Mouse (Mus musculus) brain, embryonic 14.5 days (tissue): ENCODE measurements around the gene Yju2.

Experiments used
- CTCF ChIP-seq: fragments of 200-500 bp; IDR thresholded peaks from 2 replicates; pipeline ENCODE4 v1.5.1; 2012; ENCODE audit warnings: inconsistent platforms, mild to moderate bottlenecking, moderate library complexity, borderline replicate concordance; ENCODE audit not compliant: insufficient read depth, insufficient read length; ENCODE audit errors: extremely low read depth
- POLR2A ChIP-seq: fragments of 200-500 bp; IDR thresholded peaks from 2 replicates; pipeline ENCODE4 v1.6.1; 2012; ENCODE audit warnings: mild to moderate bottlenecking, inconsistent platforms, borderline replicate concordance; ENCODE audit not compliant: poor library complexity, insufficient read depth, insufficient read length, severe bottlenecking; ENCODE audit errors: extremely low read depth

DNA sequence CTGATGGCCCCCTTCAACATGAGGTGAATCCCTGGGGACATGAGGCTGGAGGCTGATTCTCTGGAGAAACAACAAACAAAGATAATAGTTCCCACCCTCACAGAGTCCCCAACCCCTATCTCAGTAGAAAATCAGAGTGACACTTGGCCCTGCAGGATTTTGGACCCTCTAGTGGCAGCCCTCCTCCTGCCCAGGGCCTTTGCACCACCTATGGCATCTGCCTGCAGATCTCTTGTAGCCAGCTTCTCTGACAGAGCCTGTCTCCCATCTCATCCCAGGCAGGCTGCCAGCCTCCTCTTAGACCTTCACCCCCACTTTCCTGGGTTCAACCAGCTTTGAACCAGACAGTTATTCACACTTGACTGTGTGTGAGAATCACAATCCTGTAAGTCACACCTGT is 1.9 kb downstream of the Yju2 start:
- TF ChIP-seq POLR2A (no peak), CTCF (no peak)
